Mouse (Mus musculus): Measurements from ENCODE around the gene Tnip3.

DNA sequence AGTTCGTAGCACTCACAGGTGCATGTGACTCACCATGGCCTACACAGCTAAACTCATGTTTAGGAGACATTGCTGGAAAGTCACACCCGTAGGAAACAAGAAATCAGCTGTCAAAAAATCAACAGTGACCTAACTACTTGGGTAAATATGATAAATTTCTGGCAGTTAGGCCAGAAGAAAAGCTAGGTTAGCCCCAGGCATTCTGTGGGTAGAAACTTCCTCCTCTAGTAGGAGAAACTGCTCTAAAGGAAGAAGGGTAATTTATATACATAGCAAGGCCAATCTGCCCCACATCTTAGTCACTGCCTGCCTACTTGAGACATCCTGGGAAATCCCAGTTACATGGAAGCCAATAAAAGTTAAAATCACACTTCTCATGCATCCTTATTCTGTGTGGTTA is 64.9 kb downstream of the Tnip3 start:
- TF ChIP-seq EP300 (IDR thresholded peaks at IDR 0.05; ENCODE audit: insufficient read depth, low read depth, low read length) = no peak
- no peak for TF ChIP-seq CTCF (IDR thresholded peaks at IDR 0.05)
- no peak for TF ChIP-seq POLR2A (IDR thresholded peaks at IDR 0.05; ENCODE audit: insufficient read depth, low read depth, low read length)
